Mouse (Mus musculus) kidney, postnatal 36 days (tissue): ENCODE measurements around the gene Tfe3.
"Not testable (repeated sequence)": the region's sequence is repeated elsewhere in the genome, so short reads cannot be mapped to it uniquely, and the experiment has no call there.

Experiments used
- DNase-seq, 2 experiments: peaks; one replicate each; pipeline ENCODE4 v3.0.0; 2021 to 2022; ENCODE audit warnings: mixed read lengths in 2 of 2

The Tfe3 gene

DNA sequence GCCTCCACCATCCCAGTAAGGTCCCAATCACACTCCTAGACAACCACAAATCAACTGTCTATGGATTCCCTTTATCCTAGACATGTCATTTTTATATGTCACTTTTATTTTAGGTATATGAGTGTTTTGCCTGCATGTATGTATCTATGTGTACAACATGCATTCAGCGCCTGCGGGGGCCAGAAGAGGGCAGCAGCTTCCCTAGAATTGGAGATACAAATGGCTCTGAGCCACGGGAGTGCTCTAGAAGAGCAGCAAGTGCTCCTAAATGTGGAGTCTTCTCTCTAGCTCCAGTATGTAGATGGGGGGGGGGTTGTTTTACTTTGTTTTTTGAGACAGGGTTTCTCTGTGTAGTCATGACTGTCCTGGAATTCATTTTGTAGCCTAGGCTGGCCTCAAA is 8.7 kb upstream of the Tfe3 start:
- DNase-seq: peak in 1 of 2 experiments; percentile 56

DNA sequence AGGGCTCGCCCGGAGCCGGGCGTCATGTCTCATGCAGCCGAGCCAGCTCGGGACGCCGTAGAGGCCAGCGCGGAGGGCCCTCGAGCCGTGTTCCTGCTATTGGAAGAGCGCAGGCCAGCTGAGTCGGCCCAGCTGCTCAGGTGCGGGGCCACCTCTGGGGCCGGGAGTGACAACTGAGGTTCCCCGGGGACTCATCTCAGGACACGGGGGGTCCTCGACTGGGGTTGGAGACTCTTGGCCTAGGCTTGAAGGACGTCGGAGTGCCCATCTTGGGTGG is 499 bp downstream of the Tfe3 start:
- DNase-seq: no peak

DNA sequence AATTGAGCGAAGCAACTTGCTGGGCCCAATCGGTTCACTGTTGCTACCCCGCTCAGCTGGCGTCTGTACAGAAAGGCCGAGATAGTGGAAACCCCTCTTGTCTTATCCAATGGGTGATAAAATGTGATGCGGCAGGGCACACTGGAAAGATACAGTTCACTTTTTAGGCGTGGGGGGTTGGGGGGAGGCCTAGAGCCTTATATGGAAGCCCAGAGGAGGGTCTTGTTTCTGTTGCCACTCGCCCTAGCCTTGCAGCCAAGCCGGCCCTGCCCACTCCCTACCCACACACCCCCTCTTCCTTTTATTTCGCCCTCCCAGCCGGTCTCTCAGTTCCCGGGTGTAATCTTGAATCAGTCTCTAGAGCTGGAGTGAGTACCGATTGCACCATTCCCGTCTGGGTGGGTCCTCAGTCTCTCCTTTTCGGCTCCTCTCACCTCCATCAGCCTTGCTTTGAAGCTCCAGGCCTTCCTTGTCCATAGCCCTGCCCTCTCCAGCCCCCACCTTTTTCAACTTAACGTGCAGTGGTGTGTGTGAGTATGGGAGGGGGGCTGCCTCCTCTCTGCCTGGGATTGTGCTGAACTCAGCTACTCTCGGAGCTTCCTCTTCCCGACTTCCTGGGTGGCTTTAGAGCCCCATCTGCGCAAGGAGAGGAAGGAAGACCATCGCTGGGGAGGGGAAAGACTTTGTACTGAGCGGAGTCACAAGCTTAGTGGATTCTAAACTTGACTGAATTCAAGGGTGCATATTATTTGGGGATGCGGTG is 1.5 kb downstream of the Tfe3 start:
- peak; percentile 25 to 39 for DNase-seq

DNA sequence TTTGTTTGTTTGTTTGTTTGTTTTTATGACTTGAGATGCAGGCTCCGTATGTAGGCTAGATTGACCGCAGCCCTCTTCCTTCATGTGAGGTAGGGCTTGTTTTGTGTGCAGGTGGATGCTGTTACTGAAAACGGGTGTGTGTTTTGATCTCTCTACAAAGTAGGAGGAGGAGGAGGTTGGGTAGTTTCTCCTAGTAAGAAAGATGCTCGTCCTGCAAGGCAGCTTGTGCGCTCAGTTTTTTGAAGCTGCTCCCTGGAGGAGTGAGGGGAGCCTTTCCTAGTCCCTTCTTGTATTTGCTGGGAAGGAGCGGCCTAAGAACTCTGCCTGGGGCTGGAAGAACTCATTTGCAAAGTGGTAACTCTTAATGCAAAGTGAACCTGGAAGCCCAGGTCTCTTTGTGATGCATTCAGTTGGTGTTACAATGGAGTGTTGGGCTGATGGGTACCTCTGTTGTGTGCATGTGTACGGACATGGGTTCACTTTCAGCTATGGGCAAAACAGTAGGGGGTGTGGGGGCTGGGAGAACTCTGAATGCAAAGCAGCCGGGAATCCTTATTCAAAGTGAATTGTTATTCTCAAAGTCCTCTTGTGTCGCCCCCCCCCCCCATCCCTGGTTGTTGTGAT is 2.4 kb downstream of the Tfe3 start:
- DNase-seq: no peak

DNA sequence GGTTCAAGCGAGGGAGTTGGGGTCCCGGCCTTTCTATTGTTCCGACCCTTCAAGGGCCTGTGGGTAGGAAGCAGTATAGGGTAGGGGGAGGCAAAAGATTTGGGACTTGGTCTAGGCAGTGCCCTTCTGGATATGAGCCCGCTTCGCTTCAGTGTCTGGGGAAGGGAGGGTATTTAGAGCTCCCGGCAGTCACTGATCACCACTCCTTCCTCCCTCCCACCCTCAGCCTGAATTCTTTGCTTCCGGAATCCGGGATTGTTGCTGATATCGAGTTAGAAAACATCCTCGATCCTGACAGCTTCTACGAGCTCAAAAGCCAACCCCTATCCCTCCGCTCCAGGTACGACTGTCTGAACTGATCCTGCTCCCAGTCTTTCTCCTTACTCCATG is 2.9 kb downstream of the Tfe3 start:
- no peak for DNase-seq

DNA sequence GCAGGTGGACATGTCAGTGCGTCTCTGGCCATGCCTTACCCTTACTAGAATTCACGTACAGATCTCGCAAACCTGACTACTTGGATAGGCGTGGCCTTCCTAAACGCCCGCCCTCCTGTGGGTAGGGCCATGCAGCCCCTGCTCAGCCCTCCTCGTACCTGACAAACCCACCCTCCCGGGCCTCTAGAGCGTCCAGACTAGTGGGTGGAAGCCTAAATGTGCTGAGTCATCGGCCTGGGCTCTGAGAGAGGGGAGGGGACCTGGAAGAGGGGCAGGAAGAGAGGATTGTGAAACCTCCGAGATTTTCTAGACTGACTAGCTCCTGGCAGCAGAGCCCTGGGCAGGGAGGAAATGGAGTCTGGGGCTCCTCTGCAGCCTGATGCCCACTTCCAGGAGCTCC is 3.4 kb downstream of the Tfe3 start:
- DNase-seq: peak; percentile 47 to 53

DNA sequence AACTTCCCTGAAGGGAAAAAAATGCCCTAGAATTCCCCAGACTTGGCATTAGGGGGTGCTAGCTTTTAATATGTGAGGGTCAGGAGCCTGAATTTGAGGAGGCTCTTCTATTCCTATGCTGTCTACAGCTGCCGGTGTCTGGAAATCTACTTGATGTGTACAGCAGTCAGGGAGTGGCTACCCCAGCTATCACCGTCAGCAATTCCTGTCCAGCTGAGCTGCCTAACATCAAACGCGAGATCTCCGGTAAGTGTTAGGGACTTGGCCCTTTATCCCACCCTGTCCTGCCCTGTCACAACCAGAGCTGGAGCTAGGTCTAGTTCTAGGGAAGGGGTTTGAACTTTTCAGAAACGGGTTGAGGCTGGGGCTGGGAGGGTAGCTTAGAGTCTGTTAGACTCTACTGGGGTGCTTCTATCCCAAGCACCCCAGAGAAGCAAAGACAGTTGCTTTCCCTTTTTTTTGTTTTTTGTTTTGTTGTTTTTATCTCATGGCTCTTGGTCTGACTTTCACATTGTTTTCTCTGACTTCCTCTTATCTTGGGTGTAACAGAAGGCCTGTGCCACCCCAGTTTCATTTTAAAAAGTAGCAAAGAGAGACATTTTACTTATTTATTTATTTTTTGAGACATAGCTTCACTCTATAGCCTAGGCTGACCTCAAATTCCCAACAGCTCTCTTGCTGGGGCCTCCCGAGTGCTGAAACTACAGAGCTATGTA is 7.1 kb downstream of the Tfe3 start:
- DNase-seq: no peak

DNA sequence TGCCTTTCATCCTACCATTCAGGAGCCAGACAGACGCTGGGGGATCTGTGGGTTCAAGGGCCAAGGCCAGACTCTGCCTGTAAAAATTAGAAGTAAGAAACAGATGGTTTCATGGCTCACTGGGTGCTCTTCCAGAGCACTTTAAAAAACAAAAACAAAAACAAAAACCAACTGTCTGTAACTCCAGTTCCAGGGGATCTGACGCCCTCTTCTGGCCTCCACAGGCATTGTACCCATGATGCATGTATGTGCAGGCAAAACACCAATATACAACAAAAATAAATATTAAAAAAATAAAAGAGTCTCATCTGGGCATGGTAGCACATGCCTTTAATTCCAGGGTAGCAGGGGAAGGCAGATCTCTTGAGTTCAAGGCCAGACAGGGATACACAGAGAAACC is 10.4 kb downstream of the Tfe3 start:
- DNase-seq: peak in 1 of 2 experiments; percentile 58

DNA sequence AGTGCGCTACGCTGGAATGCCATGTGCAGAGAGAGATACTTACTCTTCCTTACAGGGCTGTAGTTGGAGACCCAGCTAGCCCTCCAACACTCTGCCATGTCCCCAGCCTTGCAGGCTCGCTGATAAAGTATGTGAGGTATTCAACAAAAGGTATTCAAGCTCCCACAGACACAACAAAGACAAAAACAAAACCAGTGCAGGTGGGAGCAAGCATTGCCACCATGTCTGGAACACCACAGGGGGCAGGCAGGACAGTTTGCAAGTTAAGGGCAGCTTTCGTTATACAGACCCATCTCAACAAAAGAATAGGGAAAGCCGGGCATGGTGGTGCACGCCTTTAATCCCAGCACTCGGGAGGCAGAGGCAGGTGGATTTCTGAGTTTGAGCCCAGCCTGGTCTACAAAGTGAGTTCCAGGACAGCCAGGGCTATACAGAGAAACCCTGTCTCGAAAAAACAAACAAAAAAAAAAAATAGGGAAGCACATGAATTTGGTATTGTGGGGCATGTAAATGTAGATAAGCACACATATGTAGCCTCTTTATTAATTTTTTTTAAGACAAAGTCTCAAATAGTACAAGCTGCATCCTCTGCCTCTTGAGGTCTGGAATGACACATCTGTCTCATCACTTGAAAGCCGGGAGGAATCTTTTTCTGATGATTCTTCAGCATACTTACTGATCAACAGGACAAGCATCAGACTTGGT is 13.3 kb downstream of the Tfe3 start:
- DNase-seq: no peak

DNA sequence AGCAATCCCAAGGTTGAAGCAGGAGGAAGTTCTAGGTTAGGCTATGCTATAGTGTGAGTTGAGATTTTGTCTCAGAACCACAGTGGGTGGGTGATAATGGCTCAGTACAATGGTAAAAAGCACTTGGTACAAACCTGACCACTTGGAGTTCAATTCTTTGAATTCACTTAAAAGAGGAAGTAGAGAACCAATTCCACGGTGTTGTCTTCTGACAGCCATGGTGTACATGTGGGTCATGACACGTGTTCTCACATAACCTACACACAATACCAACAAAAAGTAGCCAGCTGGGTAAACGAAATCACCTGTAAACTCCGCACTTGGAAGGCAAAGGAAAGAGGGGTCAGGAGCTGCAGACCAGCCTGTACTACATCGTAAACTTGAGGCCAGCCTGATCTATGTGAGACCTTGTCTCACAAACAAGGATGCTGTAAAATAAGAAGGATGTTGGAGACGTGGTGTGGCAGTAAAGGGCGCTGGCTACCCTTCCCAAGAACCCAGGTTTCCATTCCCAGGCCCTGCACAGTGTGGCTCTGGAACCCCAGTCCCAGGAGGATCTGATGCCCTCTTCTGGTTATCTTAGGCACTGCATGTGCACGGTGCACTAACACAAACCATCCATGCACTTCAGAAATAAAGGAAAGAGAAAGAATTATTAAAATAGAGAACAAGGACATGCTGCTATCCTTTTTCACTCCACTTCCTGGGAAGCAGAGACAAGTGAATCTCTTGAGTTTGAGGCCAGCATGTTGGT is 14.1 kb downstream of the Tfe3 start:
- DNase-seq: peak; percentile 36 to 79

DNA sequence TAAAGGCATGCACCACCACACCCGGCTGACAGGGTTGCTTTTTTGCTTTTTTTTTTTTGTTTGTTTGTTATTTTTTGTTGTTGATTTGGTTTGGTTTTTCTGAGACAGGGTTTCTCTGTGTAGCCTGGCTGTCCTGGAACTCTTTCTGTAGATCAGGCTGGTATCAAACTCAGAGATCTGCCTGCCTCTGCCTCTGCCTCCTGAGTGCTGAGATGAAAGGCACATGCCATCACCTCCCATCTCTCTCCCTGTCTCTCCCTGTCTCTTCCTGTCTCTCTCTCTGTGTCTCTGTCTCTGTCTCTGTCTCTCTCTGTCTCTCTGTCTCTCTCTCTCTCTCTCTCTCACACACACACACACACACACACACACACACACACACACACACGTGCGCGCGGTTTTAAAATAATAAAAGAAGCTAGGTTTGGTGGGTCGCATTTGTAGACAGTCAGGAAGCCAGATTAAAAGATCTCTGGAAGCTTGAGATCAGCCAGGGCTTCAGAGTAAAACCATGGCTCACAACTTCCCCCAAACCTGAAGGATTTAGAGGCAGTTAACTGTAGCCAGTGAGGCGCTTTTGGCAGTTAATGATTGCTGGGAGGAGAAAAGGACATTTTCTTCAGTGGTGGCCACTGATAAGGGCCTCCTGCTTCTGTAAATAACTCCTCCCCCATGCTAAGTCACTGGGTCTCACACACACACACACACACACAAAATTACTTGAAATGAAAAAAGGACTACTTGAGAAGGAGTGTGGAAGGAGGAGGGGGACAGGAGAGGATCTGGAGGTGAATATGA is 16.3 kb downstream of the Tfe3 start:
- DNase-seq: no peak

DNA sequence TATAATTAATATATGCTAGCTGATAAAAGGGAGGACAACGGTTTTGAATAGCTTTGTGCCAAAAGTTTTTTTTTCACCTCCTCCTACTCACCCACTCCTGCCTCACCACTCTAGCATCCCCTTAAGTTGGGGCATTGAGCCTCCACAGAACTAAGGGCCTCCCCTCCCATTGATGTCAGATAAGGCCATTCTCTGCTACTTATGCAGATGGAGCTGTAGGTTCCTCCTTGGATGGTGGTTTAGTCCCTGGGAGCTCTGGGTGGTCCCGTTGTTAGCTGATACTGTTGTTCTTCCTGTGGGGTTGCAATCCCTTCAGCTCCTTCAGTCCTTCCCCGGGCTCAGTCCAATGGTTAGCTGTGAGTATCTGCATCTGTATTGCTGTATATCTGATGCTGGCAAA is 16.9 kb downstream of the Tfe3 start:
- no peak for DNase-seq

DNA sequence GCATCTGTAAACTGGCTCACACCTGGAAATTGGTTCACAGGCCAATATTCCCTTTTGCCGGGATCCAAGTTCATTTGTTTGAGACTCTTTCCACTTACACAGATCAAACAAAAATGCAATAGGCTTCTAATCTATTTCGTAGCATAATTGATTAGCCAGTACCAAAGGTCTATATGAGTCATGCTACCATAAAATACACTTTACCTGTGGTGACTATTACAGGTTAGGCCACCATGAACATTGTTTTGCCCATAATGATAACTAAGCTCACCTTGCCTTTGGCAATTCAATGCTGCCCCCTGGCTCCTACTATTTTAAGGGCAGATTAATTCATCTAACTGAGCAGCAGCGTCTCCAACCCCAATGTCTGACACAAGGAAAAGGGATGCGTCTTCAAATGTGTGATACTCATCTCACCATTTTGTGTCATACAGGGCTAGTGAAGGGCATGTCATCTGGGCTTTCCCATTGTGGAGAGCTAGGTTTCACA is 20.3 kb downstream of the Tfe3 start:
- no peak for DNase-seq

DNA sequence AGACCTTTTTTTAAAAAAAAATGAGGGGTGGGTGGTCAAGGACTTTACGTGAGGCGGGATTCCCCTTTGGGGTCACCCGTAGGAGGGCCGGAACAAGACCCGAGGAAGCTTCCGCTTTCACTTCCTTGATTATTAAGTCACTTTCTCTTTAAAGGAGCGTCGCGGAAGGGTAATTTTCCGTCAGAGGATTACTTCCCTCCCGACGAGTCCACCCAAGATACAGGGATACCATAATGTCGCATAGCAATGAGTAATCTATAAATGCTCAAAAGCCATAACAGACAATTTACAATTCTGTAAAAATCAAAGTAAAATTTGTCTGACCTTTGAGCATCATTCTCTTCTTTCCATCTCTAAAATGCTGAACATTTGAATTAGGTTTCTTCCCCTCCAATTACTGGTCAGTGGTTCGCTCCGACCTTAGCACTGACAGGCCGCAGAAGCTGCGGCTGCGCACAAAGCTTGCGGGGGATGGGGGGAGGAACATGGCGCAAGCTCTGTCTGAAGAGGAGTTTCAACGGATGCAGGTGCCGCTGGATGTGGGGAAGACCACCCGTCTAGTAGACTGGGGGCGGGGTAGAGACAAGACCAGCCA is 27.3 kb downstream of the Tfe3 start, which contains the start of gene Gripap1:
Gene Gripap1, plus strand, starts transcription at position 224 of the 595 bp plus-strand sequence.
- peak; percentile 82 to 86 for DNase-seq

DNA sequence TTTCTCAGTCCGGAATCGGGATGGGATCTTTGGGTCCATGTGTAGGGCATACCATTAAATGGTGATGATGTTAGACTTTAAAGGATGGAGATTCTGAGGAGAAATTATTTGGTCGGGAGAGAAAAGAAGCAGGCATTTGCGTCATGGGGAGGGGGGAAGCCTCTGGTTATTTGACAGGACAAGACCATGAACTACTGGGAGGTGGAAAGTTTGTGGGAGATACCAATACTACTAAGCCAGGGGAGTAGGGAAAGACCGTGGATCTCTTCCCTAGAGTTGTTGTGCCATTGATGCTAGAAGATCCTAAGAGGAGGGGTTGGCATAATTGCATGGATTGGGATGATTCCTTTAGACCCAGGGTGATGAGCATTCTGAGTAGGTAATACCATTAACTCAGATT is 27.9 kb downstream of the Tfe3 start:
- no peak for DNase-seq

DNA sequence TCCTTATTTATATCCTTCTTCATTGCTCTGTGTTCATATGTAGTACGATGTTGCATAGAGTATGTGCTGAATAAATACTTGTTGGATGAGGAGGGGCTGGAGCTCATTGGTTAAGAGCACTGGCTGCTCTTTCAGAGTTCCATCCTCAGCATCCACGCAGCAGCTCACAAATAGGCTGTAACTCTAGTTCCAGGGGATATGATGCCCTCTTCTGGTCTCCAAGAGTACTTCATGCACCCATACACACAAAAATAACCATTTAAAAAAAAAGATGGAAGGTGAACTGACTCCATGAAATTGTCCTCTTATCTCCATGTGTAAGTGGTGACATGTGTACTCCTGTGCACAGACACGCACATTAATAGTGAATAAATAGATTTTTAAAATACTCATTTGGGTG is 31.0 kb downstream of the Tfe3 start:
- DNase-seq: peak; percentile 14 to 22

DNA sequence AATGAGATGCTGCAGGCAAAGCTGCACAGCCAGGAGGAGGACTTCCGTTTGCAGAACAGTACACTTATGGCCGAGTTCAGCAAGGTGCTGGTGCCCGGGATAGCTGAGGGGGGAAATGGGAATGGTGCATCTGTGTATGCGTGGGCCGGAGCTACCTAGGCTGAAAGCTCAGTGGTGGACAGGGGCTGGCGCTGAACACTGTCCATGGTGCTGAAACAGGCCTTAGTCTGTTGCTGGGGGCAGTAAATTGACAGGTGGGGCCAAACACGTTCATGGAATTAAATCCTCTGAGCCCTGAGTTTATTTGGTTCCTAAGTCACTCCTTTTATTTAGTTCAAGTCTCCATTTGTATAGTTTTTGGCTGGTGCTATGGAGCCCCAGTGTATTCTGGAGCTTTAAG is 32.7 kb downstream of the Tfe3 start:
- peak; percentile 28 to 70 for DNase-seq

DNA sequence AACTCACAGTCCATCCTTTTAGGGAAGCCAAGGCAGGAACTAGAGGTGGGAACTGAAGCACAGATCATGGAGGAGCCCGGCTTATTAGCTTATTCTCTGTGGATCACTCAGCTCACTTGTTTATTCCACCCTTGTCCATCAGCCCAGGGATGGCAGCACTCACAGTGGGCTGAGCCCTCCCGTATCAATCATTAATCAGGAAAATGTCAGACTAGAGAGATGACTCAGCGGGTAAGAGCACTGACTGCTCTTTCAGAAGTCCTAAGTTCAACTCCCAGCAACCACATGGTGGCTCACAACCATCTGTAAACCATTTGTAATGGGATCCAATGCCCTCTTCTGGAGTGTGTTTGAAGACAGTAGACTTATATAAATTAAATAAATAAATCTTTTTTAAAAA is 35.0 kb downstream of the Tfe3 start:
- DNase-seq: peak; percentile 33 to 68

DNA sequence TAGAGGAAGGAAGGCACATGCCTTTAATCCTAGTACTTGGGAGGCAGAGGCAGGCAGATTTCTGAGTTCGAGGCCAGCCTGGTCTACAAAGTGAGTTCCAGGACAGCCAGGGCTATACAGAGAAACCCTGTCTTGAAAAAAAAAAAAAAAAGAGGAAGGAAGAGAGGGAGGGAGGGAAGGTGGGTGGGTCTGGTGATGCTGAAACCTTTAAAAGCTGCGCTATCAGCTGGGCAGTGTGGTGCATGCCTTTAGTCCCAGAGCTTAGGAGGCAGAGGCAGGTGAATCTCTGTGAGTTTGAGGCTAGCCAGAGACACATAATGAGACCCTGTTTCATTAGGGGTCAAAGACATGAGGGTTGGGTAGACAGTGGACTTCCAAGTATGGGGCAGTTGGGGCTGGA is 39.8 kb downstream of the Tfe3 start:
- DNase-seq: not testable (repeated sequence)

DNA sequence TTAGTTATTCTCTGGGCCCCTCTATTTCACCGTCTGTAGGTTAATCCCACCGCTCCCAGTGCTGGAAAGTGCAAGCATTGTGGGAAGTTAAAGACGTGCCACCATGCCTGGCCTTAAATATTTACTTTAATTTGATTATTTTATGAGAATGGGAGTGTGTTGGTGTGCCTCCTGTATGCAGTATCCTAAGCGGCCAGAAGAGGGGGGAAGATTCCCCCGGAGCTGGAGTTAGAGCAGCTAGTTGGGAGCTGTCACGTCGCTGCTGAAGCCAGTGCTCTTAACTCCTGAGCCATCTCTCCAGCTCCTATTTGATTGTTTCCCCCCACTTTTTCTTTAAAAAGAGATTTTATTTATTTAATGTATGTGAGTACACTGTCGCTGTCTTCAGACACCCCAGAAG is 52.7 kb downstream of the Tfe3 start:
- DNase-seq: peak in 1 of 2 experiments; percentile 56
